Mouse (Mus musculus) embryonic fibroblast, embryonic 13.5 days (primary cell): Measurements from ENCODE around the gene Atad3a.

Experiments
- CTCF ChIP-seq: IDR thresholded peaks from 2 replicates; pipeline ENCODE4 v1.5.1; 2011; ENCODE audit warnings: mild to moderate bottlenecking, control low read depth, low read length, moderate library complexity, borderline replicate concordance; ENCODE audit not compliant: insufficient read depth
- POLR2A ChIP-seq: IDR thresholded peaks from 2 replicates; pipeline ENCODE4 v1.6.1; 2011; ENCODE audit warnings: low read depth, mild to moderate bottlenecking, control low read depth, low read length, moderate library complexity

GRCm38 (mm10) chr4:155742684-155743083 lies 18.2 kb downstream of the Atad3a start:
- TF ChIP-seq CTCF (no peak), POLR2A (no peak)
